20 mouse cellular contexts compared by ENCODE assay signal in genomic region chr7:132162254-132162653, GRCm38 (mm10). TPM values are rescaled to one million over a fixed set of nuclear protein-coding genes. Genes with fewer than 3 reads are reported as not detected.
DNase-seq lines count a peak whose midpoint lies in the region; ATAC-seq lines count a peak whose summit lies in the region.
"Had no signal": no experiment of that assay in that cellular context is flagged by ENCODE, and none has a peak within 500 bp of the region (broad histone marks: within the 10 kb centered on the region; RNA-seq: fewer than 3 reads in every experiment).

No protein-coding gene starts in this region.

- H3K4me1 ChIP-seq in forebrain, embryonic 16.5 days (replicated peaks; ENCODE audit: control insufficient read depth, insufficient read depth, low read length) = peaks cover 24% of the 10 kb centered on the region
- no peaks in the 10 kb centered on the region for H3K4me1 ChIP-seq in forebrain, embryonic 11.5 days (replicated peaks; ENCODE audit: control insufficient read depth, insufficient read depth, low read length)
- H3K4me1 ChIP-seq in neural tube, embryonic 13.5 days (replicated peaks) = peaks cover 23% of the 10 kb centered on the region
- peaks cover 18% of the 10 kb centered on the region; the same call in 1 of the 2 replicates for H3K4me1 ChIP-seq in midbrain, embryonic 15.5 days
- H3K4me1 ChIP-seq in limb, embryonic 10.5 days = peaks cover 2% of the 10 kb centered on the region; the same call in 1 of the 2 replicates
- H3K4me1 ChIP-seq: heart, embryonic 15.5 days; liver, embryonic 15.5 days had no signal

- H3K27me3 ChIP-seq in forebrain, embryonic 16.5 days (replicated peaks; ENCODE audit: control insufficient read depth, insufficient read depth, low read length) = no peaks in the 10 kb centered on the region
- no peaks in the 10 kb centered on the region for H3K27me3 ChIP-seq in forebrain, embryonic 11.5 days (ENCODE audit: control insufficient read depth, insufficient read depth, low read length)
- H3K27me3 ChIP-seq in neural tube, embryonic 13.5 days = no peaks in the 10 kb centered on the region
- H3K27me3 ChIP-seq in midbrain, embryonic 15.5 days (replicated peaks) = no peaks in the 10 kb centered on the region
- 0 out of 2 replicates have a peak, but pooled peaks cover 4% of the 10 kb centered on the region for H3K27me3 ChIP-seq in limb, embryonic 10.5 days (ENCODE audit: low read depth, poor library complexity, severe bottlenecking)
- H3K27me3 ChIP-seq: heart, embryonic 15.5 days; liver, embryonic 15.5 days had no signal

- H3K4me2 ChIP-seq in forebrain, embryonic 16.5 days (ENCODE audit: low read length) = no peak overlapping the region
- no peak overlapping the region for H3K4me2 ChIP-seq in forebrain, embryonic 11.5 days (ENCODE audit: low read depth, low read length, severe bottlenecking)
- no peak overlapping the region for H3K4me2 ChIP-seq in neural tube, embryonic 13.5 days
- no peak overlapping the region for H3K4me2 ChIP-seq in midbrain, embryonic 15.5 days
- H3K4me2 ChIP-seq: heart, embryonic 15.5 days; liver, embryonic 15.5 days had no signal

- intact Hi-C loops in gastrocnemius, postnatal 36 days (cut with DNase I) = no loop called here

- H3K36me3 ChIP-seq in forebrain, embryonic 16.5 days (ENCODE audit: control insufficient read depth, insufficient read depth) = no peaks in the 10 kb centered on the region
- H3K36me3 ChIP-seq in forebrain, embryonic 11.5 days (ENCODE audit: control insufficient read depth, insufficient read depth, low read length) = no peaks in the 10 kb centered on the region
- no peaks in the 10 kb centered on the region for H3K36me3 ChIP-seq in neural tube, embryonic 13.5 days
- H3K36me3 ChIP-seq in midbrain, embryonic 15.5 days (replicated peaks) = no peaks in the 10 kb centered on the region
- no peaks in the 10 kb centered on the region for H3K36me3 ChIP-seq in limb, embryonic 10.5 days
- H3K36me3 ChIP-seq: heart, embryonic 15.5 days; liver, embryonic 15.5 days had no signal

- 40% methylated on average over 3 of the region's 3 CpGs for WGBS in forebrain, embryonic 16.5 days
- 90% methylated on average over 3 of the region's 3 CpGs for whole genome bisulfite sequencing in forebrain, embryonic 11.5 days
- 66% methylated on average over 3 of the region's 3 CpGs for WGBS in neural tube, embryonic 13.5 days
- WGBS in midbrain, embryonic 15.5 days = 45% methylated on average over 3 of the region's 3 CpGs
- WGBS in limb, embryonic 10.5 days = 81% methylated on average over 3 of the region's 3 CpGs

- DNase-seq in forebrain, embryonic 11.5 days (ENCODE audit: low spot score) = no peak
- DNase-seq in neural tube, embryonic 10.5 days (ENCODE audit: extremely low spot score, low spot score) = no peak
- DNase-seq in limb, embryonic 10.5 days (ENCODE audit: low spot score) = no peak
- DNase-seq in gastrocnemius, postnatal 36 days = no peak
- DNase-seq: cerebellum, adult 11-12 months; cerebellum, postnatal 10 days; heart, postnatal 36 days; kidney, adult 18-20 months; left cerebral cortex, postnatal 4 days; liver; lung, postnatal 4 days; right cerebral cortex, postnatal 14 days had no signal

- peak; percentile 43 for ATAC-seq in forebrain, embryonic 16.5 days
- ATAC-seq in forebrain, embryonic 11.5 days (replicated peaks; ENCODE audit: low FRiP score) = no peak
- ATAC-seq in neural tube, embryonic 13.5 days (ENCODE audit: low read depth) = no peak
- ATAC-seq in midbrain, embryonic 15.5 days (replicated peaks) = peak; percentile 64
- ATAC-seq: inflammation-experienced regulatory T-cells, adult 6 months had no signal

- no peak overlapping the region for H3K27ac ChIP-seq in forebrain, embryonic 16.5 days (ENCODE audit: low read length)
- H3K27ac ChIP-seq in forebrain, embryonic 11.5 days (ENCODE audit: low read depth, low read length) = no peak overlapping the region
- H3K27ac ChIP-seq in neural tube, embryonic 13.5 days (replicated peaks) = peak overlapping the region; percentile 59
- 0 out of 2 replicates have a peak overlapping the region, but pooled peaks have one; percentile 46 for H3K27ac ChIP-seq in midbrain, embryonic 15.5 days
- H3K27ac ChIP-seq in limb, embryonic 10.5 days = no peak overlapping the region
- H3K27ac ChIP-seq: heart, embryonic 15.5 days; liver, embryonic 15.5 days had no signal

- no peak overlapping the region for H3K4me3 ChIP-seq in forebrain, embryonic 16.5 days (replicated peaks; ENCODE audit: low read length)
- no peak overlapping the region for H3K4me3 ChIP-seq in forebrain, embryonic 11.5 days (ENCODE audit: low read depth, low read length)
- no peak overlapping the region for H3K4me3 ChIP-seq in neural tube, embryonic 13.5 days
- no peak overlapping the region for H3K4me3 ChIP-seq in midbrain, embryonic 15.5 days
- no peak overlapping the region for H3K4me3 ChIP-seq in limb, embryonic 10.5 days
- H3K4me3 ChIP-seq: heart, embryonic 15.5 days; liver, embryonic 15.5 days had no signal

- H3K9me3 ChIP-seq in forebrain, embryonic 16.5 days (ENCODE audit: control insufficient read depth, low read length) = no peaks in the 10 kb centered on the region
- no peaks in the 10 kb centered on the region for H3K9me3 ChIP-seq in forebrain, embryonic 11.5 days (ENCODE audit: control insufficient read depth, low read length)
- no peaks in the 10 kb centered on the region for H3K9me3 ChIP-seq in neural tube, embryonic 13.5 days
- H3K9me3 ChIP-seq in midbrain, embryonic 15.5 days = no peaks in the 10 kb centered on the region
- H3K9me3 ChIP-seq in limb, embryonic 10.5 days (replicated peaks) = no peaks in the 10 kb centered on the region
- H3K9me3 ChIP-seq: heart, embryonic 15.5 days; liver, embryonic 15.5 days had no signal

- no peak overlapping the region for H3K9ac ChIP-seq in forebrain, embryonic 16.5 days (replicated peaks; ENCODE audit: low read depth, low read length)
- H3K9ac ChIP-seq in forebrain, embryonic 11.5 days (ENCODE audit: low read length) = no peak overlapping the region
- no peak overlapping the region for H3K9ac ChIP-seq in neural tube, embryonic 13.5 days
- H3K9ac ChIP-seq in midbrain, embryonic 15.5 days = no peak overlapping the region
- H3K9ac ChIP-seq: heart, embryonic 15.5 days; liver, embryonic 15.5 days had no signal

RNA-seq across cellular contexts. Expression of gene Cpxm2, which starts 7.7 kb away (rescaled TPM):
- polyA plus RNA-seq in forebrain, embryonic 16.5 days (2015; fragmentation: Nextera tagmentation; extraction: Ambion mirVana) = 1.5 and 3.0 TPM in 2 replicates
- 2.9 and 3.7 TPM in 2 replicates for polyA plus RNA-seq in forebrain, embryonic 11.5 days (2014; fragmentation: Nextera tagmentation; extraction: Ambion mirVana)
- 1.1 TPM in 2 replicates for polyA plus RNA-seq in neural tube, embryonic 13.5 days (2015; fragmentation: Nextera tagmentation; extraction: Ambion mirVana)
- polyA plus RNA-seq in midbrain, embryonic 15.5 days (2015; fragmentation: Nextera tagmentation; extraction: Ambion mirVana) = 1.0 and 1.1 TPM in 2 replicates
- 0.11 and 0.49 TPM in 2 replicates for polyA plus RNA-seq in limb, embryonic 10.5 days (2016; fragmentation: Nextera tagmentation; extraction: Ambion mirVana)
- total RNA-seq in gastrocnemius, postnatal 36 days (2021) = 1 to 10 TPM; 6.9 to 7.6 TPM
- total RNA-seq: megakaryocyte-erythroid progenitor cell, adult 5-6 weeks; neutrophil, adult 5-6 weeks had no signal
- polyA plus RNA-seq: inflammation-experienced regulatory T-cells, adult 6 months had no signal

Comparison
In these comparisons a context has a peak if more than half of its experiments do, and no peak if none do; other contexts are left out.
1. ATAC-seq: peak in forebrain, embryonic 16.5 days (single experiment) and midbrain, embryonic 15.5 days (single experiment); none in forebrain, embryonic 11.5 days (single experiment) and neural tube, embryonic 13.5 days (single experiment).
2. H3K27ac ChIP-seq: peak in neural tube, embryonic 13.5 days (single experiment) and midbrain, embryonic 15.5 days (single experiment); none in forebrain, embryonic 16.5 days (single experiment), forebrain, embryonic 11.5 days (single experiment) and limb, embryonic 10.5 days (single experiment).